Mouse (Mus musculus): Measurements from ENCODE around the gene Icosl. TPM values are rescaled to one million over a fixed set of nuclear protein-coding genes. Genes with fewer than 3 reads are reported as not detected.

The Icosl gene
- polyA plus RNA-seq, 1 experiment from 2014 or later, result 0.56 TPM

DNA sequence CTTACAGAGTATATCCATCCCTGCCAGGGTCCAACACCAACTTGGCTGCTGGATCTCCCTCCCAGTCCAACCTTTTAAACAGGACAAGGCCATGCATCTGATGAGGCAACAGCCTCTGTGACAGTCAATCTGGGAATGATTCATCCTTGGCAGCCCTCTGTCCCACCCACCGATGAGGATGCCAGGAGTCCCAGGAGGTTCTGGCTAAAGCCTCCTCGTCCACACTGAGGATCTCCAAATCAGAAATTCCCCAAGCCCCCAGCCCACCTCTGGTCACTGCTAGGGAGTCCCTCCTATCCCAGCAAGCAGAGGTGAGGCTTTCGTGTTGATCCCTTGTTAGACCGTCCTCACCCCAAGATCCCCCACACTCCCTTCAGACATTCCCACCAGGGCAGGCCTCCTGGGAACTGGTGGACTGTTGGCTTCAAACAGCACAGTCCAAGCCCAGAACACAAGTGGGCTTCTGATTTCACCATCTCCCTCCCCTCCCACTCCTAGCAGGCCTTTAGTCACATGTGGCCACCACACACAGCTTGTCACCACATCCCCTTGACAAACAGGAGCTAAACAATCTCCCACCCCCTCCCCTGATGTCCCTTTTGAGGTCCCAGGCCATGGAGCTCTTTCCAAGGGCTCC, 11.0 kb downstream of the Icosl start:
- Histone ChIP-seq H3K4me2 (no peak overlapping the region), H3K4me1 (replicated peaks) (no peaks in the 10 kb centered on the region), H3K27me3 (no peaks in the 10 kb centered on the region), H3K36me3 (no peaks in the 10 kb centered on the region), H3K27ac (no peak overlapping the region), H3K9ac (no peak overlapping the region), H3K9me3 (no peaks in the 10 kb centered on the region), H3K4me3 (no peak overlapping the region)
- no peak for ATAC-seq (ENCODE audit: low FRiP score)
- 93% methylated on average over 4 of the region's 4 CpGs for WGBS

DNA sequence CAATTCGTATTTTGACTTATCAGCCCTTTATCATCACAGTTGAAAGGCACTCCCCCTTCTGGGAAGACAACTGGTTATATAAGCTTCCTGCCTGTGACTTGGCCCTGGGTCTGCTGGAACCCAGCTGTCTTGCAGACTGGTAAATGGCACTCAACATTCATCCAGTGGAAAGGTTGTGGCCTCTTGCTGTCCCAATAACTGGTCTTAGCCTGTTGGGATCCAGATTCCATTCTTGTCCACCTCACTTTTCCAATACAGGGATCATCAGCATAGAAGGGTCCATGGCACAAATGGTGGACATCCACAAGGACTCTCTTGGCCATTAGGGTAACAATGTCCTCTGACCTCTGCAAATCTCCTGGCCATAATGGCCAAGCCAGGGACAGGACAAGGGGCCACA, 15.0 kb downstream of the Icosl start:
- WGBS, result 81% methylated on average over 1 of the region's 1 CpGs
- Histone ChIP-seq H3K9me3 (no peaks in the 10 kb centered on the region), H3K27ac (no peak overlapping the region)

DNA sequence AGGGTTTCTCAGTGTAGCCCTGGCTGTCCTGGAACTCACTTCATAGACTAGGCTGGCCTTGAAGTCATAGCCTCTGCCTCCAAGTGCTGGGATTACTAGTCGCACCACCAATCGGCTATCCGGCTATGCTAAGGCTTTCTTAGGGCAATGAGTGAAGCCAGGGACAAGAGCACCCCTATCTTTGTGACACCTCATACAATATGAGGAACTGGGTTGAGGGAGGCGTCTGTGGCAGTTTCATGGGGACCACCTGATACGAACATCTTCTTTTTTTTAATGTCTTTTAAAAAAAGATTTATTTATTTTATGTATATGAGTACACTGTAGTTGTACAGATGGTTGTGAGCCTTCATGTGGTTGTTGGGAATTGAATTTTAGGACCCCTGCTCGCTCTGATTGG, 16.6 kb downstream of the Icosl start:
- WGBS, result 99% methylated on average over 6 of the region's 6 CpGs
- H3K9ac ChIP-seq, result no peak overlapping the region
- H3K4me2 ChIP-seq, result no peak overlapping the region
- H3K27ac ChIP-seq, result no peak overlapping the region
- no peaks in the 10 kb centered on the region for H3K9me3 ChIP-seq
- H3K36me3 ChIP-seq, result no peaks in the 10 kb centered on the region
- no peaks in the 10 kb centered on the region for H3K27me3 ChIP-seq
- ATAC-seq (ENCODE audit: low FRiP score), result no peak
- no peaks in the 10 kb centered on the region for H3K4me1 ChIP-seq (replicated peaks)
- H3K4me3 ChIP-seq, result no peak overlapping the region

More for the DNA sequence above, 15.0 kb downstream of the Icosl start:
- ATAC-seq (ENCODE audit: low FRiP score), result no peak
- no peak overlapping the region for H3K9ac ChIP-seq
- H3K4me1 ChIP-seq (replicated peaks), result no peaks in the 10 kb centered on the region
- no peaks in the 10 kb centered on the region for H3K36me3 ChIP-seq
- H3K27me3 ChIP-seq, result no peaks in the 10 kb centered on the region
- no peak overlapping the region for H3K4me2 ChIP-seq
- H3K4me3 ChIP-seq, result no peak overlapping the region

DNA sequence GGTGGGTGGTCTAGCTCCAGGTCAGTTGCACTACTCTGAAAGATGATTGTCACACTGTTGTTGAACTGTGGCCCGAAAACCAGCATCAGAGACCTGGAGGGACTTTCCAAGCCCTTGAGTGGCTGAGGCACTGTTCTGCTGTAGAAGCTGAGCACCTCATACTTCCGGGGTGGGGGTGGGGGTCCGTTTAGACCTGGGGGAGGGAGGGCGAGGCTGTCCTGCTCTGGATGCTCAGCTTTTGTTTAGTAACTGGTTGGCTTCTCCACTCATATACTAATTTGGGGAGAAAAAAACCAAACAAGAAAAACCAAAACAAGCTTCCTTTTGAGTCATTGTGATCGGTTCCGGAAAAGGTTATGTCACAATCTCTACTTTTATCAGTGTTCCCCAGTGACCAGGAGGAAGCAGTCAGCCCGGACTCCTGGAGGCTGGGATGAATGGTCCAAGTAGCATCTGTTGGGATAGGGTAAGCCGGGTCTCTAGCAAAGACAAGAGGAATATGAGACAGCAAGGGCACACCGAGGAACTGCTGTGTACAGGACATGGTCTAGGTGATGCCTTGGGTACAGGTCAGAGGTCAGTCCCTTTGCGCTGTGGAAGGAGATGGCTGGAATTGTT, 17.5 kb downstream of the Icosl start:
- H3K36me3 ChIP-seq, result no peaks in the 10 kb centered on the region
- H3K4me1 ChIP-seq (replicated peaks), result no peaks in the 10 kb centered on the region
- H3K27me3 ChIP-seq, result no peaks in the 10 kb centered on the region
- 88% methylated on average over 10 of the region's 10 CpGs for WGBS
- H3K27ac ChIP-seq, result no peak overlapping the region
- no peak overlapping the region for H3K4me2 ChIP-seq
- ATAC-seq (ENCODE audit: low FRiP score), result no peak
- H3K9me3 ChIP-seq, result no peaks in the 10 kb centered on the region
- no peak overlapping the region for H3K9ac ChIP-seq
- no peak overlapping the region for H3K4me3 ChIP-seq

DNA sequence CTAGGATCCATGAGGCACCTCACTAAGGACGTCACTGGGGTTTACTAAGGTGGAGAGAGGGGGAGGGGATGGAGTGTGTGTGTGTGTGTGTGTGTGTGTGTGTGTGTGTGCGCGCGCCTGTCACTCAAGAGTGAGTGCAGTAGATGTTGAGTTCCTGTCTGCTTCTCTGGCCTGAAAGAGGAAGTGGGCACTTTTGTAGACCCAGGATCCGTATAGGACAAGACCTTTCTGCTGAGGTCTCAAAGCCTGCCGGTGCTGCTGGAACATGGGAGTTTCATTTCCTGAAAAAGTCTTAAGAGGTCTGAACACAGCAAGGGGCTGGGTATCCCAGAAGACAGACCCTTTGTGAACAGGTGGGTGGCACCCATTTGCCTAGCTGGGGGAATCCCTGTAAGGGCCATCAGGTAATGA, 18.0 kb downstream of the Icosl start:
- Histone ChIP-seq H3K36me3 (no peaks in the 10 kb centered on the region), H3K4me2 (no peak overlapping the region), H3K9ac (no peak overlapping the region), H3K27ac (no peak overlapping the region), H3K27me3 (no peaks in the 10 kb centered on the region), H3K4me3 (no peak overlapping the region), H3K9me3 (no peaks in the 10 kb centered on the region), H3K4me1 (replicated peaks) (no peaks in the 10 kb centered on the region)
- 86% methylated on average over 6 of the region's 6 CpGs for WGBS
- ATAC-seq (ENCODE audit: low FRiP score), result no peak

DNA sequence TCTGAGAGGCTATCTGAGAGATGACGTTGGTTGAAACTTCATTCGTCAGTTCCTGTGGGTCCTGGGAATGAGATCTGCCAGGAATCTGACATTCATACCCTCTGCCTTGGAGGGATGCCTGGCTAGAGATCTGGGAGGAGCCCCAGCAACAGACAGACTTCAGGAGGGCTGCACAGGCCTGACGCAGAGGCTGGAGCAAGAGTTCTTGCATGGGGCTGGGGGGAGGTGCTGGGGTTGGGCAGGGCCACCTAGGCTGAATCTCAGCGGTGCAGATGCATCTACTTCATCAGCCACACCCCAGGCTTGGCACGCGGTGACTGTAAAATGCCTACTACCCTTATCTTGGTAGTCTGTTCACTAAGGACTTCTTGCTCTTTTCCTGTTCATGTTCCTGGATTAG, 21.1 kb downstream of the Icosl start:
- Histone ChIP-seq H3K36me3 (no peaks in the 10 kb centered on the region), H3K27me3 (no peaks in the 10 kb centered on the region), H3K9ac (no peak overlapping the region), H3K9me3 (no peaks in the 10 kb centered on the region), H3K27ac (no peak overlapping the region), H3K4me1 (replicated peaks) (no peaks in the 10 kb centered on the region), H3K4me2 (no peak overlapping the region), H3K4me3 (no peak overlapping the region)
- WGBS, result 76% methylated on average over 6 of the region's 6 CpGs
- no peak for ATAC-seq (ENCODE audit: low FRiP score)

DNA sequence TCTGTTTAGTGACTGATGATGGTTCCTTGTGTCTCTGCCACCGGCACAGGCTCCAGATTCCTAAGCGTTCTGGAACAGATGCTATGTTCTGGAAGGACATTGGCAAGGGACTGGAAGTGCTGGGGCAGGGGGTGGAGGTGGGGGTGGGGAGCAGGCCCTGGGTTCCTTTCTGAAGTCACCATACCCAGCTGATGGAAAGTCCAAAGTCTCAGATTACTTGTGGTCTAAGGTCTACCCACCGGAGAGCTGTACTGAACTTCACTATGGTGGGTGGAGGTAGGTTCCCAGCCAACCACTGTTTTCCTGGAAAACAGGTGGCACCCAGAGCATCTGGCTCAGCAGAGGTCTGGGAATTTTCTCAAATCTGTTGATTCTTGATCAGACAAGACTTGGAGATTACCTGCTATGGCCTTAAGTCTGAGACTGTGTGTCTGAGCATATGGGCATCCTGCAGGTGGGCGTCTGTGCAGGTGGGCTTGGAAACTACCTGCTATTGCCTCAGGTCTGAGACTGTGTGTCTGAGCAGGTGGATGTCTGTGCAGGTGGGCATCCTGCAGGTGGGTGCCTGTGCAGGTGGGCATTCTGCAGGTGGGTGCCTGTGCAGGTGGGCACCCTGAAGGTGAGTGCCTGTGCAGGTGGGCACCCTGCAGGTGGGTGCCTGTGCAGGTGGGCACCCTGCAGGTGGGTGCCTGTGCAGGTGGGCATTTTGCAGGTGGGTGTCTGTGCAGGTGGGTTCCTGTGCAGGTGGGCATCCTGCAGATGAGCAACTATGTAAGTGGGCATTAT, 21.8 kb downstream of the Icosl start:
- H3K4me1 ChIP-seq (replicated peaks), result no peaks in the 10 kb centered on the region
- H3K4me3 ChIP-seq, result no peak overlapping the region
- no peaks in the 10 kb centered on the region for H3K36me3 ChIP-seq
- H3K4me2 ChIP-seq, result no peak overlapping the region
- no peak overlapping the region for H3K27ac ChIP-seq
- 95% methylated on average over 4 of the region's 4 CpGs for WGBS
- H3K27me3 ChIP-seq, result no peaks in the 10 kb centered on the region
- ATAC-seq (ENCODE audit: low FRiP score), result no peak
- H3K9me3 ChIP-seq, result no peaks in the 10 kb centered on the region
- no peak overlapping the region for H3K9ac ChIP-seq

DNA sequence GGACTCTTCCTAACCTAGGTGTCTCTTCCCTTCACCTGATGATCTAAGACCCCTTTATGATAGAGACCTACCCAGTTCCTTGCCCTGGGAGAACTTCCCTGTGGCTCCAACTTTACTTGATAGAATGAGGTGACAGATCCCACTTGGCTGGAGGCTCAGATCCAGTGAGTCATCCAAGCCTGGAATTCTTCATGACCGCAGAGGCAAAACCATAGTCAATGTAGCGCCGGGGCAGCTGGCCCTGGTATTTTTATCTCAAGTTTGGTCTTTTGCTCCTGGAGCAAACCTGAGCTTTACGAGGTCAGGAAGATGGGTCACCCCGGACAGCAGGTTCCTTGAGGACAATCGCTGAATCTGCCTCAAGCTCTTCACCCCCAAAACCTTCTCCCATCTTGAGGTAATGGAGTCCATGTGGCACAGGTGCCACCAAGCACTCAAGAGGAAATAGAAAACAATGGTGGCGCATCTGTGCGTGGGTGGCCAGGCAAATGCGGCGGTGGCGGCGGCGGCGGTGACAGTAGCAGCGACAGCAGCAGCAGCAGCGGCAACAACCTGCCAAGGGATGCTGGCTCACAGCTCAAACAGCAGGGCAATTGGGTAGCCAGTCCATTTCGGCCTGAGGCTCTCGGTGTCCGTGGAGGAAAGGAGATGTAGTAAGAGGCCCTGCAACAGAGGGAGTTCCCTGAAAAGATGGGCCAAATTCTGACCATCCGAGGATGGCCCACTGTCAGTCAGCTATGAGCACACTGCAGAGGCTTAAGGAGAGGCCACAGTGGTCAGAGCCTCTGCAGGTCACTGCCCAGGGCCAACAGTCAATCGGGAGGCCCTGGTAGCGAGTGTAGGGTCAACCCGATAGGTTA, 23.0 kb downstream of the Icosl start:
- H3K9me3 ChIP-seq, result no peaks in the 10 kb centered on the region
- H3K4me1 ChIP-seq (replicated peaks), result no peaks in the 10 kb centered on the region
- no peak overlapping the region for H3K4me3 ChIP-seq
- H3K27ac ChIP-seq, result no peak overlapping the region
- ATAC-seq (ENCODE audit: low FRiP score), result no peak
- no peak overlapping the region for H3K9ac ChIP-seq
- no peaks in the 10 kb centered on the region for H3K36me3 ChIP-seq
- H3K27me3 ChIP-seq, result no peaks in the 10 kb centered on the region
- 88% methylated on average over 23 of the region's 23 CpGs for WGBS
- no peak overlapping the region for H3K4me2 ChIP-seq

DNA sequence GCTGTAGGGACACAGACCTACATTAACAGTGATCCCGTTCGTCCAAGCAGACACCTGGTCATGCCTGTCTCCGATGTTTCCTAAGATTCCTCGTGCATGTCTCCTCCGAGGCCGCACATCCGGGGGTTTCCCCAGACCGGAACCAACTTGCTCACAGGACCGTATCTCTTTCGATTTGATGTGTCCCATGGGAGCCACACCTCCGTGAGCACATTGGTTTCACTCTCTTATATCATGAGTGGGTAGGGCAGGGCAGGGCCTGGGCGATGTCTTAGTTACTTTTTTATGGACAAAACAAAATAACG, 23.6 kb downstream of the Icosl start:
- Histone ChIP-seq H3K4me2 (no peak overlapping the region), H3K4me3 (no peak overlapping the region), H3K9ac (no peak overlapping the region), H3K36me3 (no peaks in the 10 kb centered on the region), H3K27ac (no peak overlapping the region), H3K9me3 (no peaks in the 10 kb centered on the region), H3K4me1 (replicated peaks) (no peaks in the 10 kb centered on the region), H3K27me3 (no peaks in the 10 kb centered on the region)
- 91% methylated on average over 13 of the region's 13 CpGs for WGBS
- no peak for ATAC-seq (ENCODE audit: low FRiP score)

DNA sequence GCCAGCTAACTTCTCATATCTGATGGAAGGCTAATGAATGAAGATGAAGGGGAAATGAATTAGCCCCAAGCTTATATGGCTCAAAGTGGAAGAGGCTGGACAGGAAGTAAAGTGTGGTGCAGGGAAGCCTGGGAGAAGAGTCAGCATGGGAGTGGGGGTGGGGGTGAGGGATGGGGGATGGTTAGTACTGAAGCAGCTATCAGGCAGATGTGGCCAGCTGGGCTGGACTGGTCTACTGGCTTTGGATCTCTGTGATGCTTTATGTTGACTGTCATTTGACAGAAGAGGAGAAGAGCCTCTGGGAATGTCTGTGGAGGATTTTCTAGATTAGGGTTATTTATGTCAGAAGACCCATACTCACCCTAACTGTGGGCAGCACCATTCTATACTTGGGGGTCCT, 26.1 kb downstream of the Icosl start:
- no peak for ATAC-seq (ENCODE audit: low FRiP score)
- no peak overlapping the region for H3K9ac ChIP-seq
- no peaks in the 10 kb centered on the region for H3K9me3 ChIP-seq
- no peak overlapping the region for H3K27ac ChIP-seq
- H3K4me3 ChIP-seq, result no peak overlapping the region
- no peaks in the 10 kb centered on the region for H3K36me3 ChIP-seq
- H3K27me3 ChIP-seq, result no peaks in the 10 kb centered on the region
- H3K4me2 ChIP-seq, result no peak overlapping the region
- no peaks in the 10 kb centered on the region for H3K4me1 ChIP-seq (replicated peaks)

DNA sequence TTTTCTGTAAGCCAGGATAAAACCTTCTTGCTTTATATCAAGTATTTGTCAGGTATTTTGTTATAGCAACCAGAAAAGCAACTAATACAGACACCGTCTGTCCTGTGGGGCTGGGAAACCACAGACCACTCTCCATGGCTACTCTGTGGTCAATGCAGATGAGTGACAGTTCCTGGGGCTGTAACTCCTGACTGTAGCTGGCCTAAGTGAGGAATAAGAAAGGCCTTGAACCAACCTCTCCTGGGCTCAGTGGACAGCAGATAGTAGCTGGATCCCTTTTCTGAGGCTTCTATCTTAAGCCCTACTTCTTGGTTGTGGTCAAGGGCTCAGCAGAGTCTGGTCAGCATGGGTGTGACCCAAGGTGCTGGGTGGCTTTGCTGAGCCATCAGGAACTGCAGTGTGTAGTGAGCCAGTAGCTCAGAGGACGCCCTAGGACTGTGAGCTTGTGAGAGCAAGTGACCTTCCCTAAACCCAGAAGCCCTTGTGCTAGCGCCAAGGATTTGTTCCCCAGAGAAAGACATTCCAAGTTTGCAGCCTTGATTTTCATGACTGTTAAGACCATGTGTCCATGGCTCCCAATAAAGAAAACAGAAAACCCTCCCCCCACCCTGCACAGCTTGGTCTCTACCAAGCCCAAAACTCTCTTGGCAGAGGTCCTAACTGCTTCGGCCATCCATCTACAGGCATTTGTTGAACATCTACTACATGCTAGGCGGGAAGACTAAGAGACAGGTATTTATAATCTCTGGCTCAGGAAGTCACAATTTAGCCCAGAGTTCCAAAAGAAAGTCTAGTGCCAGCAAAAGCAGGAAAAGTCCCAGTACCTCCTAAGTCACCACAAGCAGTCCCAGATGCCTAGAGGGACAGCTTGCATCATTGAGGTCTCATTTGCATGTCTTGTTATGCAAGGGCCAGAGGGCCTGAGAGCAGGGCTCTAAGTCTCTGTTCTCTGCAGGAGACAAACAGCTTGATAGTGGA, 27.1 kb downstream of the Icosl start:
- no peak for ATAC-seq (ENCODE audit: low FRiP score)
- Histone ChIP-seq H3K27ac (no peak overlapping the region), H3K4me3 (no peak overlapping the region), H3K27me3 (no peaks in the 10 kb centered on the region), H3K9me3 (no peaks in the 10 kb centered on the region), H3K9ac (no peak overlapping the region), H3K4me2 (no peak overlapping the region), H3K36me3 (no peaks in the 10 kb centered on the region), H3K4me1 (replicated peaks) (peaks cover 2% of the 10 kb centered on the region)
- 86% methylated on average over 5 of the region's 5 CpGs for WGBS

Data from hindbrain, embryonic 13.5 days (tissue).